Mouse (Mus musculus): ENCODE measurements around the gene B3gnt7.

- no peak for TF ChIP-seq GATA1 (IDR thresholded peaks at IDR 0.05; ENCODE audit: low read length)
- no peak for TF ChIP-seq TAL1 (IDR thresholded peaks at IDR 0.05; ENCODE audit: low read length)
Observed at GRCm38 (mm10) chr1:86303873-86304250, 1.2 kb downstream of the B3gnt7 start.
